In genomic region chr6:39249176-39249770, GRCm38 (mm10) we compare ENCODE assay signal across 23 mouse cellular contexts. TPM values are rescaled to one million over a fixed set of nuclear protein-coding genes. Genes with fewer than 3 reads are reported as not detected.
DNase-seq lines count a peak whose midpoint lies in the region; ATAC-seq and TF ChIP-seq lines count a peak whose summit lies in the region.
"Had no signal": no experiment of that assay in that cellular context is flagged by ENCODE, and none has a peak within 500 bp of the region (broad histone marks: within the 10 kb centered on the region; RNA-seq: fewer than 3 reads in every experiment).

No protein-coding gene starts in this region.

- H3K9me3 ChIP-seq in liver, postnatal 0 days (ENCODE audit: low read length) = no peaks in the 10 kb centered on the region
- H3K9me3 ChIP-seq: forebrain, embryonic 12.5 days; G1E; limb, embryonic 12.5 days; midbrain, embryonic 13.5 days; neural tube, embryonic 13.5 days had no signal

- H3K9ac ChIP-seq in liver, postnatal 0 days (replicated peaks) = no peak overlapping the region
- H3K9ac ChIP-seq: forebrain, embryonic 12.5 days; heart, embryonic 12.5 days; hindbrain, embryonic 14.5 days; limb, embryonic 12.5 days; midbrain, embryonic 13.5 days; neural tube, embryonic 13.5 days had no signal

- DNase-seq in embryo, embryonic 10 days (ENCODE audit: low spot score) = peak; percentile 45
- no peak for DNase-seq in embryo, embryonic 9.5 days (ENCODE audit: extremely low spot score)
- DNase-seq in ES-CJ7 (ENCODE audit: low read depth, low spot score) = peak; percentile 88
- DNase-seq in embryo, embryonic 11 days = peak; percentile 45
- peak; percentile 36 for DNase-seq in liver, postnatal 0 days
- no peak for DNase-seq in cerebellum, adult 9-10 months
- no peak for DNase-seq in spleen, postnatal 14 days (ENCODE audit: low spot score in 2 of 2)
- no peak for DNase-seq in left cerebral cortex, adult 11 months (ENCODE audit: low spot score)
- DNase-seq: adrenal gland, adult 8-10 months; cerebellum, adult 9-11 months; gastrocnemius, adult 2 months; heart, postnatal 14 days; kidney, adult 9 months; kidney, postnatal 25 days; spleen, adult 18-20 months; thymus, adult 18-20 months had no signal

- peaks cover 1% of the 10 kb centered on the region; the same call in 1 of the 2 replicates for H3K4me1 ChIP-seq in liver, postnatal 0 days (ENCODE audit: insufficient read depth)
- H3K4me1 ChIP-seq: forebrain, embryonic 12.5 days; heart, embryonic 12.5 days; midbrain, embryonic 13.5 days had no signal

- no peak for TF ChIP-seq CTCF in liver, postnatal 0 days (IDR thresholded peaks at IDR 0.05; ENCODE audit: low read depth)

- peaks cover 2% of the 10 kb centered on the region; the same call in 1 of the 2 replicates for H3K27me3 ChIP-seq in liver, postnatal 0 days (ENCODE audit: insufficient read depth, low read length)
- H3K27me3 ChIP-seq: forebrain, embryonic 12.5 days; heart, embryonic 12.5 days; limb, embryonic 12.5 days; midbrain, embryonic 13.5 days; neural tube, embryonic 13.5 days had no signal

- no peak overlapping the region for H3K4me2 ChIP-seq in liver, postnatal 0 days (ENCODE audit: low read depth, low read length)
- H3K4me2 ChIP-seq: forebrain, embryonic 12.5 days; heart, embryonic 12.5 days; hindbrain, embryonic 14.5 days; limb, embryonic 12.5 days; midbrain, embryonic 13.5 days; neural tube, embryonic 13.5 days had no signal

- peak; percentile 57; the same call in 1 of the 2 replicates for ATAC-seq in liver, postnatal 0 days
- ATAC-seq: midbrain, embryonic 13.5 days had no signal

- no peak overlapping the region for H3K27ac ChIP-seq in liver, postnatal 0 days (ENCODE audit: low read depth)
- H3K27ac ChIP-seq: forebrain, embryonic 12.5 days; gastrocnemius, adult 2 months; hindbrain, embryonic 14.5 days; limb, embryonic 12.5 days; midbrain, embryonic 13.5 days; neural tube, embryonic 13.5 days had no signal

- TF ChIP-seq EP300 in liver, postnatal 0 days (IDR thresholded peaks at IDR 0.05; ENCODE audit: low read depth) = no peak

- 43% methylated on average over 16 of the region's 16 CpGs for WGBS in liver, postnatal 0 days (ENCODE audit: insufficient replicate concordance)

- H3K36me3 ChIP-seq in liver, postnatal 0 days (replicated peaks; ENCODE audit: insufficient read depth, low read length) = no peaks in the 10 kb centered on the region
- H3K36me3 ChIP-seq: forebrain, embryonic 12.5 days; G1E; heart, embryonic 12.5 days; limb, embryonic 12.5 days; midbrain, embryonic 13.5 days; neural tube, embryonic 13.5 days had no signal

- no peak overlapping the region for H3K4me3 ChIP-seq in liver, postnatal 0 days (ENCODE audit: low read depth, low read length)
- H3K4me3 ChIP-seq: forebrain, embryonic 12.5 days; gastrocnemius, adult 2 months; heart, embryonic 12.5 days; limb, embryonic 12.5 days; midbrain, embryonic 13.5 days; neural tube, embryonic 13.5 days had no signal

RNA-seq across cellular contexts. Expression of gene Kdm7a, which starts 42.7 kb away (rescaled TPM):
- 3.6 and 4.2 TPM in 2 replicates for polyA plus RNA-seq in liver, postnatal 0 days (2015; fragmentation: Nextera tagmentation; extraction: Ambion mirVana)

Comparison
In these comparisons a context has a peak if more than half of its experiments do, and no peak if none do; other contexts are left out.
1. DNase-seq: peak in embryo, embryonic 10 days (single experiment), ES-CJ7 (single experiment), embryo, embryonic 11 days (single experiment) and liver, postnatal 0 days (single experiment); none in embryo, embryonic 9.5 days (single experiment), cerebellum, adult 9-10 months (single experiment), spleen, postnatal 14 days (0 of 2) and left cerebral cortex, adult 11 months (single experiment).